Mouse (Mus musculus): ENCODE results near the gene Exoc4. TPM values are rescaled to one million over a fixed set of nuclear protein-coding genes. Genes with fewer than 3 reads are reported as not detected.

The Exoc4 gene
- polyA plus RNA-seq, 1 experiment from 2014 or later, result 10.9 TPM

- Histone ChIP-seq H3K9me3 (replicated peaks; ENCODE audit: control insufficient read depth, low read length) (no peaks in the 10 kb centered on the region), H3K4me2 (ENCODE audit: low read depth, low read length) (no peak overlapping the region), H3K36me3 (ENCODE audit: control insufficient read depth, insufficient read depth) (no peaks in the 10 kb centered on the region), H3K27me3 (ENCODE audit: control insufficient read depth, insufficient read depth, low read depth, low read length) (no peaks in the 10 kb centered on the region), H3K4me1 (ENCODE audit: control insufficient read depth, low read depth, low read length) (no peaks in the 10 kb centered on the region), H3K27ac (ENCODE audit: low read length) (no peak overlapping the region), H3K4me3 (ENCODE audit: low read depth, low read length) (no peak overlapping the region), H3K9ac (ENCODE audit: low read depth, low read length) (no peak overlapping the region)
- WGBS (ENCODE audit: insufficient replicate concordance), result 43% methylated on average over 7 of the region's 7 CpGs
- ATAC-seq (ENCODE audit: low read depth), result no peak
Measured at GRCm38 (mm10) chr6:33999530-33999929, 750.6 kb downstream of the Exoc4 start.

GRCm38 (mm10) chr6:34000644-34001043 lies 751.8 kb downstream of the Exoc4 start:
- Histone ChIP-seq H3K27me3 (ENCODE audit: control insufficient read depth, insufficient read depth, low read depth, low read length) (no peaks in the 10 kb centered on the region), H3K4me2 (ENCODE audit: low read depth, low read length) (no peak overlapping the region), H3K4me1 (ENCODE audit: control insufficient read depth, low read depth, low read length) (no peaks in the 10 kb centered on the region), H3K9me3 (replicated peaks; ENCODE audit: control insufficient read depth, low read length) (no peaks in the 10 kb centered on the region), H3K9ac (ENCODE audit: low read depth, low read length) (no peak overlapping the region), H3K4me3 (ENCODE audit: low read depth, low read length) (no peak overlapping the region), H3K36me3 (ENCODE audit: control insufficient read depth, insufficient read depth) (no peaks in the 10 kb centered on the region), H3K27ac (ENCODE audit: low read length) (no peak overlapping the region)
- WGBS (ENCODE audit: insufficient replicate concordance), result 67% methylated on average over 7 of the region's 7 CpGs
- no peak for ATAC-seq (ENCODE audit: low read depth)

DNA sequence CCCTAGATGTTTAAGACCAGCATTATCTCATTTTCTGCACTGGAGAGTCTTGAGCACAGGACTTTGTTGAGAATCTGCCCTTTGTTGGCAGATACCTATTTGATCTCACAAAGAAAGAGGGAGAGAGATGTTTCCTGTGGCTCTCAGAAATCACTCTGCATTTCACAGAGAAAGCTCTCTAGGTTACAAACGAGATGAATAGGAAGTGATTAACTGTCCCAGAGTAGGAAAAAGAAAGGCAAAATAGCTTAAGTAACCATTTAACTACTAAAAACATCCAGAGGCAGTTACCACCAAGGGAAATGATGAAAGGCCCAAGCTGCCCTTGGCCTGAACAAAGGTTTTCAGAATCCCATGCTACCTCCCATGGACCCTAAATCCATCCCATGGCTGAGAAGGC lies 754.1 kb downstream of the Exoc4 start:
- H3K9me3 ChIP-seq (replicated peaks; ENCODE audit: control insufficient read depth, low read length), result no peaks in the 10 kb centered on the region
- H3K4me2 ChIP-seq (ENCODE audit: low read depth, low read length), result no peak overlapping the region
- H3K36me3 ChIP-seq (ENCODE audit: control insufficient read depth, insufficient read depth), result no peaks in the 10 kb centered on the region
- ATAC-seq (ENCODE audit: low read depth), result no peak
- no peak overlapping the region for H3K27ac ChIP-seq (ENCODE audit: low read length)
- H3K9ac ChIP-seq (ENCODE audit: low read depth, low read length), result no peak overlapping the region
- no peaks in the 10 kb centered on the region for H3K4me1 ChIP-seq (ENCODE audit: control insufficient read depth, low read depth, low read length)
- 31% methylated on average over 1 of the region's 1 CpGs for WGBS (ENCODE audit: insufficient replicate concordance)
- no peak overlapping the region for H3K4me3 ChIP-seq (ENCODE audit: low read depth, low read length)
- no peaks in the 10 kb centered on the region for H3K27me3 ChIP-seq (ENCODE audit: control insufficient read depth, insufficient read depth, low read depth, low read length)

- WGBS (ENCODE audit: insufficient replicate concordance), result 49% methylated on average over 6 of the region's 6 CpGs
- Histone ChIP-seq H3K36me3 (ENCODE audit: control insufficient read depth, insufficient read depth) (no peaks in the 10 kb centered on the region), H3K9me3 (replicated peaks; ENCODE audit: control insufficient read depth, low read length) (no peaks in the 10 kb centered on the region), H3K4me1 (ENCODE audit: control insufficient read depth, low read depth, low read length) (no peaks in the 10 kb centered on the region), H3K4me3 (ENCODE audit: low read depth, low read length) (no peak overlapping the region), H3K27me3 (ENCODE audit: control insufficient read depth, insufficient read depth, low read depth, low read length) (no peaks in the 10 kb centered on the region), H3K27ac (ENCODE audit: low read length) (no peak overlapping the region), H3K9ac (ENCODE audit: low read depth, low read length) (no peak overlapping the region), H3K4me2 (ENCODE audit: low read depth, low read length) (no peak overlapping the region)
- ATAC-seq (ENCODE audit: low read depth), result no peak
Measured at GRCm38 (mm10) chr6:34013469-34013868, 764.6 kb downstream of the Exoc4 start.

Other genes starting within 250 kb of the Exoc4 start
- gene Chchd3, start 188.8 kb upstream of the Exoc4 start, polyA plus RNA-seq (2015; fragmentation: Nextera tagmentation; extraction: Ambion mirVana), result 61.6 and 63.4 TPM in 2 replicates

Measured in liver, embryonic 16.5 days (tissue).